Mouse (Mus musculus) neutrophil, adult 65 days (primary cell): ENCODE results near the gene Gm14325. TPM values are rescaled to one million over a fixed set of nuclear protein-coding genes. Genes with fewer than 3 reads are reported as not detected.

Source experiments
- total RNA-seq: library from RNA; stranded (reverse); gene quantifications from 2 replicates; pipeline ENCODE4 v1.2.4, GENCODE M21; 2023

Gm14325 gene
- 2.2 and 3.4 TPM in 2 replicates for total RNA-seq

GRCm38 (mm10) chr2:177839901-177840663 is at the start of gene Gm14325:
Gene Gm14325, minus strand, starts transcription at chr2:177840336.

Other genes with a start within 250 kb of the Gm14325 start
- gene Gm14322, start 81.0 kb downstream of the Gm14325 start, total RNA-seq, result 1.0 and 1.1 TPM in 2 replicates
- 0.57 and 0.66 TPM in 2 replicates for gene Gm14327, start 56.8 kb upstream of the Gm14325 start, total RNA-seq
- gene Zfp972, start 85.3 kb upstream of the Gm14325 start, total RNA-seq, result not detected in 2 replicates
- 5.2 and 5.3 TPM in 2 replicates for gene Gm14326, start 117.0 kb upstream of the Gm14325 start, total RNA-seq
- 19.8 and 21.2 TPM in 2 replicates for gene Zfp971, start 182.9 kb upstream of the Gm14325 start, total RNA-seq
- 1.4 and 2.1 TPM in 2 replicates for gene Zfp931, start 238.1 kb upstream of the Gm14325 start, total RNA-seq